Mouse (Mus musculus) layer of hippocampus, adult 11-12 months (tissue): ENCODE measurements around the gene Trnau1ap.
"Not testable (repeated sequence)": the region's sequence is repeated elsewhere in the genome, so short reads cannot be mapped to it uniquely, and the experiment has no call there.

Experiments used
- DNase-seq: peaks from one replicate; pipeline ENCODE4 v3.0.0; 2022; ENCODE audit warnings: low spot score

Trnau1ap gene

DNA sequence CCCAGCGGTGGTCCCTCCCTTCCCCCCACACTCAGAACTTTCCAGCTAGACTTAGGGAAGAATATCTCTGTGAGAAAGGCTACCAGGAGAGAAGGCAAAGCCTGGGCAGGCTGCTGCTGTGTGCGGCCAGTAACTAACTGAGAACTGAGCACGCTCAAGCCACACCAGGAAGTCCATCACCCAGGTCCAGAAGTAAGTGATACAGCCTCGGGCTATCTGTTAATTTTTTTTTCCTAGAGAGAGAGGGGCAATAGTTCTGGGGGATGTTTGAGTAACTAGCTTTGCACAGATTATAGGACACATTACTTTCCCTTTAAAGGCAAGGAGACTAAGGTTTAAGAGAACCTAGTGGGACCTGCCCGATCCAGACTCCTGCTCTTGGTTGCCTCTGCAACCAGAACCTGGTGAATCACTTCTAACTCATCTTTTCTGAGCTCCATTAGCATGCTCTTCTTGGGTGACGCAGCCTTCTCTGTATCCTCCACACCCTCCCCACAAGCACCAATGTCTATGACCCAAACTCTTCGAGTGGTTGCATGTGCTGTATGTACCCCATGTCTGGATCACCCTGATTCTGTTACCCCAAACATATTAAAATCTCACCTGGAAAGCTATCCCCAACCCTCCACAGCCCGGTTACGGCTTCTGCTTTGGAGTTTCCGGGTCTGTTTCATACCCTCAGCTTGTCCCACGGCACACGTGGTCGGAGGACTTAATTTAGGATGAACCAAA is 15.2 kb upstream of the Trnau1ap start:
- DNase-seq: no peak

DNA sequence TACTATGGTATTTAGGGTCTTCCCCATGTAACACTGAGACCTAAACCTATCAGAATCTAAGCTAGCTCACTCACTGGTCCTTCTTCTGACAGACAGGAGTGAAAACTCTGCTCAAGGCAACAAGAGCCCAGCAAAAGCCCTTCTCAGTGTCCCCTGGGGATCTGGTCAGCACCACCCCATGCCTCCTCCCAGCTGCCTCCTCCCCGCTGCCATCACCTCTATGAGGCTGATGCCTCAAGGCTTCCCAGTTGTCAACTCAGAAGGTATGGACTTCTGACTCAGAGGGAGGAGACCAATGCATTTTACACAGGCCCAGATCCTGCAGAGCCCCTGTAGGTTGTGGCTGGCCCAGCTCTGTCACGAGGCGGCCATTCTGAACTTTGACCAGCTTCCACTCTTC is 12.1 kb upstream of the Trnau1ap start:
- DNase-seq: no peak

DNA sequence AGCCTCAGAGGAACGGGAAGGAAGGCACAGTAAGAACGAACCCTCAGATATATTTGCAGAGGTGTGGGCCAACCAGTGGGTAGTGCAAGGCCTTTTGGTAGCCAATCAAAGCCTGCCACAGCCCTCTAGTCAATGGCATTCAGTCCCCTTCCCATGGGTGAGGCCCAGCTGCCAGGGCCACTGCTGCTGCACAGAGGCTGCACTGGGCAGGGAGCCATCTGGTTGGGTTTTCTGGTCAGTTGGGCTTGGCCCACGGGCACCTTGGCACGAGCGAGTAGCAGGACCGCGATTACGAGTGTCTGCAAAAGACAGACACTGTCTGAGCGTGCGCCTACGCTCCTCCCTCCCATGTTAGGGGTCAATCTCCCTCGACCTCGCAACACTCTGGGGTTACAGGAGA is 9.6 kb upstream of the Trnau1ap start:
- peak; percentile 36 for DNase-seq

DNA sequence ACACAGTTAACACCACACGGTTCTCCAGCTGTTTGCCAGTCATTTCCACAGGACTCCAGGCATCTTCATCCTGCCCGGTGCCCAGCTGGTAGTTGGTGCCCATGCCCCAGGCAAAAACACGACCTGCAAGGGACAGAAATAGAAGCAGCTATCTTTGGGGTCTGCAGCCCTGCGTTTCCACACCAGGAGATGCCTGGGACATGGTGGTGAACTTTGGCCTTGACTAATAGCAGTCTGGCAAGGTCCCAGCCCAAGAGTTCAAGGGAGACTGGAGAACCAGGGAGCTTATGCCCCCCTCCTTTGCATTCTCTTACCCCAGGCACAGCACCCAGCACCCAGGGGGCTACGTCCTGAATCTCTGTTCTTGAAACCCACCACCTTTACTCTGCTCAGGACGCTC is 3.5 kb upstream of the Trnau1ap start:
- no peak for DNase-seq

DNA sequence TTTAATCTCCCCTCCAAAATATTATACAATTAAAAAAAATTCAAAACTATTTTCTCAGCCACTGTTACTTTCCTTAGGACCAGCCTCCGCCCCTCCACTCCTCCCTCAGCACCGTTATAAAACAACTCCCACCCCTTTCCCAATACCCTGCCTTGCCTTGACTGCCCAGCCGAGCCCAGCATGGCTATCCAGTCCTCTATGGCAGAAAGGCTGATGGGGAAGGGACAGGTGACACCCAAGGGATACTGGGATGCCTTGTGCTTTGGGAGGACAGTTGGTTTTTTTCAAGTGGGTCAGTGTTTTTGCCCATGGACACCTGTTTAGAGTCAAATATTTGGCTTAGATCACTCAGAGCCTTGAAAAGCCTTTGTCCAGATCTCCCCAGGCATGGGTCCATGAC is 2.6 kb upstream of the Trnau1ap start:
- DNase-seq: no peak

DNA sequence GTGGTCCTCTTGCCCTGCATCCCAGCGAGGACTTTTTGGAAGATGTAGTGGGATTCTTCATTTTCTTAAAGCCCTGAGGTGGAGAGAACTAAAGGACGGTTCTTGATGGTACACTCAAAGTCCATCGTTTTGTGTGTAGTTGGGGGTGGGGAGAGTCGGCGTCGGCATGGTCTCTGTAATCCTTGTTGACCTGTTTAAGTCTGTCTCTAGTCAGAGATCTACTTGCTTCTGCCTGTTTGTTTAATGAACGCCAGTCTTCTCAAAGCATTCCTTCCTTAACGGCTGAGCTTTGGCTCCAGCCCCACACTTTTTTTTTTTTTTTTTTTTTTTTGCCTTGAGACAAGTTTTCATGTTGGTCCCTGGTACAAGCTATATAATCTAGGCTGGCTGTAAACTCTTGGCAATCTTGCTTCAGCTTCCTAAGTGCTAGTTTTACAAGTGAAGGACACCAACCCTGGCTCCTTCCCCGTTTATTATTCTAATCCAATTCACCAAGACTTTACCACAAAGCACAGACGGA is 557 bp upstream of the Trnau1ap start:
- DNase-seq: no peak

DNA sequence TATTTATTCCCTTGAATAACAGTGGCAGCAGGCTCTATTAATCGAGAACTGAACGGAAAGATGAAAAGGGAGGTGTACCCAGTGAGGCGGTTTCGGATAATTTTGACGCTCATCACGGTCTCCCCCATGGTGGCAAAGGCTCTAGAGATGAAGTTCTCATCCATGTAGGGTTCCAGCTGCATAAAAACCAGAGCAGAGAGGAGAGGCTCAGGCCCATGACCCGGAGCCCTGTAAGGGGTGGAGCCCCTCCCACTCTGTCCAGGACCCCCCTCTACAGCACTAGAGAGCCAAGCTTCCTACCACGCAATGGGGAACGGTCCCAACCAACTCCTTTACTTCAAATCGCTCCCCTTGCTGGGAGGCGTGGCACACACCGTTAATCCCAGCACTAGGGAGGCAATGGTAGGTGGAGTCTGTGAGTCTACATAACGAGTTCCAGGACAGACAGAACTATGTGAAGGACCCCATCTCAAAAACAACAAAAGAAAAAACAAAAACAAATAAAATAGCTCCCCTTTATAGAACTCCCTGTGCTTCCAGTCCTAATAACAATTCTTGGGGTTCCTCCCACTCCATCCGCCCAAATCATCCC is 851 bp downstream of the Trnau1ap start:
- no peak for DNase-seq

DNA sequence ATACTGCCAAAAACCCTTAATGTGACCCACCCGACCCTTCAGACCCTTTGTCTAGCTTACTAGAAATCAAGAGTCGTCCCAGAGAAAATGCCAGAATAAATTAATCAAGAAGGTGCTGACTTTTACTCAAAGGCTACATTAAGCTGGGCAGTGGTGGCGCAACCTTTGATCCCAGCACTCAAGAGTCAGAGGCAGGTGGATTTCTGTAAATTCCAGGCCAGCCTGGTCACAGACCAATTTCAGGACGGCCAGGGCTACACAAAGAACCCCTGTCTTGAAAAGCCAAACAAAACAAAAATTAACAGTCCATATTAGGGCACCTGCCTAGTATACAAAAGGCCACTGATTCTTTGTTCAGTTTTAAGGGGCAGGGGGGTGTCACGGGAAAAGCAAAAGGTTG is 2.9 kb downstream of the Trnau1ap start:
- no peak for DNase-seq

DNA sequence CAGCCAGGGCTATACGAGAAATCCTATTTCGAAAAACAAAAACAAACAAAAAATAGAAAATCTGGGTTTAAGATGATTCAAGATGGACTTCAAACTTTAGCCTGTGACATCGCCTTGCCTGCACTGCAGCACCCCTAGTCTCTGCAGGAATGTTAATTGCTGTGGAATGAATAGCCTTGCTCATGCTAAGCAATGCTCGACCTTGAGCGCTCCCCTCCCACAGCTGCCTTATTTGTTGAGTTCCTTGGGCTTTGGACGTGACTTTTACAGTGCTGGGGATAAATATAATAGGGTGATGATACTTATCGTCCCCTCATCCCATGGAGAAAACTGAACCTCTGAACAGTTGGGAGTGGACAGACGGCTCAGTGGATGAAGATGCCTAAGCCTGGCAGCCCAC is 13.6 kb downstream of the Trnau1ap start:
- no peak for DNase-seq

DNA sequence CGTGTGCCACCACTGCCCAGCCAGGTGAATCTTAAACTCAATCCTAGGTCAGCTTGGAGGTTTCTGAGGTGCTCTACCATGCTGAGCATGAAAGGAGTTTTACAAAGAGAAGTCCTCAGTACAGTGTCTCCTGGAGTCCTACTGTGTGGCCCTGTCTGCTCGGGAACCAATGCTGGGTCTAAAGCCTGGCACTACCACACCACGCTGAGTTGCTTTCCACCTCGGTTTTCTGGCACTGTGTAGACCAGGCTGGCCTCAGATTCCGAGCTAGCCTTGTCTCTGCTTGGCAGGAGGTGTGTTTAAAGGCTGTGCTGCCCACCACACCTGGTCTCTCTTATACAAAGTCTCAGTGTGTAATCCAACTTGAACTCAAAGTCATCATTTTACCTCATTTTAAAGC is 16.7 kb downstream of the Trnau1ap start:
- no peak for DNase-seq

DNA sequence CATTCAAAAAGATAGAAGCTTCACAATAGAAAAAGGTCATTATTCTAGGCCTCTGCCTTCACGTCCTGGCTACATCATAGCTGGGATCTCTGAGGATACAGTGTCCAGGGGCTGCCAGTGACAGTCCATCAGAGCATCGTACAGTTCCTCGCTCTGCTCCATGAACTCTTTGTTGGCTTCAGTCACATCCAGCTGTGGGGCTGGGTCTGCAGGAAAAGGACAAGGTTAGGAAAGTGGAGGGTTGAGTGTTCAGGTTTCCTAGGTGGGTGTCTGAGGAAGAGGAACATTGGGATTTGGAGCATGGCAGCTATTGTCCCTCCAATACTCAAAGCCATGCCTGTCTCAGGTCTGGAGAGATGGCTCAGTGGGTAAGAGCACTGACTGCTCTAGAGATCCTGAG is 17.5 kb downstream of the Trnau1ap start:
- DNase-seq: no peak

DNA sequence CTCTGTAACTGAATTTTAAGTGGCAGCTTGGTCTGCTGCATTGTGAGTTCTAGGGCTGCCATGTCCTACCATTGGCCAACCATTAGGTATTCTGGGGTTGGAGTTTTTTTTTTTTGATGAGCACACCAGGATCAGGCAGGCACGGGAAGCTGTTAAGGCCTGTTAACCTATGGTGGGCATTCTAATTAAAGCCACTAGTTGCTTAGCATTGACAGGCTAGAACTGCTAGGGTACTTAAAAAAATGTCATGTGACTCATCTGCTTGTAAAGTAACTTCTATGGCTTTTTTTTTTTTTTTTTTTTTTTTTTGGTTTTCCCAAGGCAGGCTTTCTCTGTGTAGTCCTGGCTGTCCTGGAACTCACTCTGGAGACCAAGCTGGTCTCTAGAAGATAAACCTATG is 18.1 kb downstream of the Trnau1ap start:
- DNase-seq: no peak

DNA sequence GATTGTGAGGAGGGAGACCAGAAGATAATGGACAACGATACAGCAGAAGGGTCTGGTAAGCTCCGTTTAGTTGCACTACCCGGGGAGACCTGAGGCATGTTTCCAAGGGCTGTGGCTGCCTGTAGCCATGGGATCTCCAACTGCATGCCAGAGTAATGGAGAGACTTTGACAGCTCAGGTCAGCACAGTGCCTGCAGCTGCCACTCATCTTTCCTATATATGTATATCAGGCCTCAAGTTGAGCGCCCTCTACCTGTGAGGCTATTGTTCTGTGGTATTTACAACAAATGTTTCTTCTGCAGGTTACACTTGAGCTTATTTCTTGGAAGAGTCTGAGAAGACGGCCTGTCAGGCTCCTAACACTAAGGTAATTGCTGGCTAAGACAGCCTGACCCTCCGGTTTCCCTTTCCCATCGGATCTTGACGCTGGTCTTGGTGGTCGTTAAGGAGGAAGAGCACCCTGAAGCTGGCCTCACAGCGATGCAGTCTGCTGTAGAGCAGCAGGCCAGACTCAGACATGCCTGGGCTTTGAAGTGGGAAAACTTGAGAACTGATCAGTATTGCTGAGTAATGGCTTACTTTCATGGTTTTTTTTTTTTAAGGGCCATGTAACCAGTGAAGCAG is 19.4 kb downstream of the Trnau1ap start:
- DNase-seq: peak; percentile 58

DNA sequence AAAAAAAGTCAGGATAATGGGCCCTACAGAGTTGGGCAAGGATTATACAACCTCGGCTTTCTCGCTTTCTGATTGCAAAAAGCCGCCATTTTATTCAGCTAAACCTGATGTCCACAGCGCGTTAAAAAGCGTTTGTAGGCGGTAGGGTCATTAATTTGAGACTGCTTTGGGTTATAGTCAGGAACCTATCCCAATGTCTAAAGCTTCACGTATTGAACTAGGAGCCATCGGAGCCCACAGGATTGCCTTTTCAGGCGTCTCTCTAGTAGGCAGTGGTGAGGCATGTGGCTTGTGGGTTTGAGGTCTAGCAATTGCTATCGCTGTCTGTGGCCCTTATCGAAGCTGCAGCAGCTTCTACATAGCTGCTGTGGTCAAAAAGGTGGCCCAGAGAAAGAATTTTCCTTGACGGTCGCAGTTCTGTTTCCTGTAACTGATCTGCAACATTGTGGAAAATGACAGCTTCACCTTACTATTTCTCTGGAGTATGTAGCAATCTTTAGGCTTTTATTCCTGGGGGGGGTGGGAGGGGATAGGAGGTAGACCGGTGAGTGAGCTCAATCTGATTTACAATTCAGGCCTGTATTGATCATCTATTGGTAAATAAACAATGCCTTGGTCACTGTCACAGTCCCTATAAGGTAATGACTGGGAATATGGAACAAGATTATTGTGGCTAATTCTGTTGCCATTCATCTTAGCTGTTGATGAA is 20.0 kb downstream of the Trnau1ap start:
- peak; percentile 32 for DNase-seq

DNA sequence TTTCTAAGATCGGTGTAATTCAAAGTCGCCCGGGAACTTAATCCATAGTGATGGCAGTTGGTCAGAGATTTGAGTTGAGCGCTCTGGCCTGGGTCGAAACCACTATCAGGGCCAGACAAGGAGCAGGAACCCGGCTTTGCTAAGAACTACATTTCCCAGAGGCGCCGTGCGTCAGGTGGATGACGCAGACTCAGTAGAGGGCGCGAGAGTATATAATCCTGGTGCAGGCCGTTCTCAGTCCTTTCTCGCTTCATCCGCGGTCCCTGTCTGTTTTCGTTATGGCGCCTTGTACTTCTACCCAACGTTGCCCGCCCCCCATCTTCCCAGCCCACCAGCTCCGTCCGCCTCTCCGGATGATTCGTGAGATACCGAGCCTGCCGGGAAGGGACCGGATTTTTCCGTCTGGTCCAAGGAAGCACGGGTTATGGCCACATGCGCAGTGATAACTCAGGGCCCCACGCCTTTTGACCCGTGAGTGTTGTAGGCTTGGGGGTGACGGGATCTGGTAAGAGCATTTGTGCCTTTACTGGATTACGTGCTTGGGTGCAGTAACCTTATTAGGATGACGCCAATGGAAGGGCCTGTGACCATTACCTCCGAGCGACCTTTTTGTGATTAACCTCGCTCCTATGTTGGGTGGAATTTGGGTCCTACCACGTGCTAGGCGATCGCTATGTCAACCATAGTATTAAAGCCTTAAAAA is 20.8 kb downstream of the Trnau1ap start:
- DNase-seq: peak; percentile 93

DNA sequence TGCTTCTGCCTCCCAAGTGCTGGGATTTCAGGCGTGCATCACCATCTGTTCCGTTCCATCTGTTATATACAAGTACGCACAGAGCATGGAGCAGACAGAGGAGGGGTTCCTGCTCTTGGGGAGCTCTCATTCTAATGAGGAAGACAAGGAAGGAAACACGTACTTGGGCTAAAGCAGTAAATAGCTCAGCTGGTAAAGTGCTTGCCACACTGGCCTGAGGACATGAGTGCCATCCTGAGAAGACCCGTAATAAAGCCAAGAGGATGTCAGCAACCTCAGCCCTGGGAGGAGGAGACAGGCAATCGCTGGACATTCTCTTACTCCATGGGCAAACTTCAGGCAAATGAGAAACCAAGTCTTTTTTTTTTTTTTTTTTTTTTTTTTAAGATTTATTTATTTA is 23.3 kb downstream of the Trnau1ap start:
- DNase-seq: no peak

DNA sequence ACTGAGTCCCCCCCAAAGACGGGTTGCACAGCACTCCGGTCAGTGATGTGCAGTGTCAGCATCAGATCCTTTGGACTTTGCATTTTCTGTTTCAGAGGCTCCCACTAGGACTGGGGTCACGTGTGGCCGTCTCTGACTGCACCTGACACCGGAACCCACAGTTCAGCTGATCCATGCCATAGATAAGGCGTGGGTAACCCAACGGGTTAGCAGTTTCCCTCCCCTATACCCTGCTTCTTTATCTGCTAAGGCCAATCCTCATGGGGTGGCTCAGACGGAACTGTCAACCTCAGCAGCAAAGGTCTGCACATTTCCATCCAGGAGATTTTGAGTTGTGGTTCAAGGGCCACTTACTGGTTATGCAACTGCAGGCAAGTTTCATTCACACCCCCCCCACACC is 24.1 kb downstream of the Trnau1ap start:
- no peak for DNase-seq

DNA sequence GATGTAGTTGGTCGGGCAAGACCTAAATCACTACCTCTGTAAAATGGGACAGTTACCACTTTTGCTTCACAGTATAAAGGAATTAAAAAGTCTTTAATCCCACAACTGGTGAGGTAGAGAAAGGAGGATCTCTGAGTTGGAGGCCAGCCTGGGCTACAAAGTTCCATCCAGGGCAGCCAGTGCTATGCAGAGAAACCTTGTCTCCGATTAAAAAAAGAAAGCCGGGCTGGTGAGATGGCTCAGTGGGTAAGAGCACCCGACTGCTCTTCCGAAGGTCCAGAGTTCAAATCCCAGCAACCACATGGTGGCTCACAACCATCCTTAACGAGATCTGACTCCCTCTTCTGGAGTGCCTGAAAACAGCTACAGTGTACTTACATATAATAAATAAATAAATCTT is 25.9 kb downstream of the Trnau1ap start:
- not testable (repeated sequence) for DNase-seq

DNA sequence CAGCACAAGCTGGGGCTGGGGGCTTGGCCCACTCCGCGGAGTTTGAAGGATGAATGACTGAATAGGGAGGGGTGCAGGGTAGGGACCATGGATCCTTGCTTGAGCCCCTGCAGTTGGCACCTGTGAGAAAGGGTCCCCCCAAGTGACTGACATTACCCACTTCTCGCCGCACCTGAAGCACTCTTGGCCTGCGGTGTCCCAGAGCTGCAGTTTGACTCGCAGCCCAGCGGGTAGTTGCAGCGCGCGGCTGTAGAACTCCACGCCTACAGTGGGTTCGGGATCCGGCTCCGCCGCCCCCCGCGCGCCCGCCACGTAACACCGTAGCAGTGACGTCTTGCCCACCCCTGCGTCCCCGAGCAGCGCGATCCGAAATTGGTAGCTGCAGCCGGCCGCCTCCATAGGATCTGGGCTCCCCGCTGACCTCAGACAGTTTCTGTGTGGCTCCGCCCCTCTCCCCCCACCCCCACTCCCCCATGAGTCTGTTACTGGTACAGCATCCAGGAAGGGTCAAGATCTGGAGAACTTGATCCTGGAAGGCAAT is 26.3 kb downstream of the Trnau1ap start, which contains the start of gene Rab42:
TSS of gene Rab42 (minus strand) at position 447 of the 541 bp plus-strand sequence.
- DNase-seq: peak; percentile 57

DNA sequence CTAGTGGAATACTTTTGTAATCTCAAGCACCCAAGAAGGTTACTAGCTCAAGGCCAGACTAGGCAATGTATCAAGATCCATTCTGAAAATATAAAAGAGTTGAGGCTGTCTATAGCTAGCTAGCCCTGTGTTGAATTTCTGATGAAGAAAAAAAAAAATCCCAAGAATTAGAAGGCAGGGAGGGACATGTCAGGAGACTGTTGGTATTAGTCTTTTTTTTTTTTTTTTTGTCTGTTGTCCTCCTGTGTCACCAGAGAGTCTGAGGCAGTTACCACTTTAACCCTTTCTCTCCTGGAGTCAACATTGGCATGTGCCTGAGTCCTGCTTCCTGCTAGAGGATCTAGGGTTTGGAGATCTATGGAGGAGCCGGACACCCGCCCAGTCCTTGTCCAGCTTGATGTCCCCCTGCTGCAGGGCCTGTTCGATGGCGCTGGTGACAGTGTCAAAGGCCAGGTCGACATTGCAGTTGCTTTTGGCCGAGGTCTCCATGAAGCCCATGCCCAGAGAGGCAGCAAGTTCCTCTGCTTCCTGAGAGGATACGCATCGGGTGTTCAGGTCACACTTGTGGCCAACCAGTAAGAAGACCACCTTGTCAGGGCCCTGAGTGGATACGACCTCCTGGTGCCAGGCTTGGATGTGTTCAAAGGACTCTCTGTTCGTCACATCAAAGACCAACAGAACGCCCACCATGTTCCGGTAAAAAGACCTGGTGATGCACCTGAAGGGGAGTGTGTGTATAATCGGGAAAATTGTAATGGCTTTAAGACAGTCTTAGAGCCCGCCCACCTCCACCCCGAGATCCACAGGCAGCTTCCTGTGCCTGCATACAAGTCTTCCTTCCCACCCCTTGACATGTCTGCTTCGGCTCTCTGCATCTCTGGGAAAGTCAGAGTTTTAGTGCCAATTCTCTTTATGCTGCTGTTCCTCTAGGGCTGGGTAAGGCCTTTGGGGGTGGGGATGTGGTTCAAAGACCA is 27.1 kb downstream of the Trnau1ap start:
- no peak for DNase-seq

DNA sequence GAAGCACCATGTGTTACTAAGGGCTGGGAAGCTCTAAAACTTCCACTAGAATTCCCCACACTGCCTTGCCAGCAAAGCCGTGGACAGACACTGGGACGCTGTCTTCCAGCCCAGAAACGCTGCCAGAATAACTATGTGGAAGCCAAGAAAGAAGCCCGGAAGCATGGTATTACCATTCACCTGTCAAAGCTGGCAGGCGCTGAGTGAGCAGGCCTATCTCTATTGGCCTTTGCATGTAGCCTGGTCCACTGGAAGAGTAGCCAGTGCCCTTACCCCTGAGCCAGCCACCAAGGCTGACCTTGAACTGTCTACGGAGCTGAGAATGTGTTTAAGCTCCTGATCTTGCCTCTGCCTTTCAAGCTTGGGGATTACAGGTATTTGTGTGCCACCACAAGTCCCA is 27.9 kb downstream of the Trnau1ap start:
- no peak for DNase-seq
